Mouse (Mus musculus) heart, embryonic 16.5 days (tissue): ENCODE measurements around the gene Gpat2. TPM values are rescaled to one million over a fixed set of nuclear protein-coding genes. Genes with fewer than 3 reads are reported as not detected.

Experiments used
- ATAC-seq: fragments of 200-750 bp; cut with Nextera tagmentation; replicated peaks from 2 replicates; pipeline ENCODE4 v1.8.0; 2017; ENCODE audit warnings: moderate number of reproducible peaks; ENCODE audit not compliant: insufficient read depth, low FRiP score; ENCODE audit errors: extremely low read depth
- H3K27ac ChIP-seq: fragments of 300-500 bp; sonication (generic); 2 replicates; pipeline ENCODE4 v1.5.1; 2014; ENCODE audit warnings: mild to moderate bottlenecking, low read length, control low read depth, moderate library complexity
- H3K27me3 ChIP-seq: fragments of 300-500 bp; sonication (generic); 2 replicates; pipeline ENCODE4 v1.6.1; 2014; ENCODE audit warnings: low read length, mixed read lengths; ENCODE audit not compliant: control insufficient read depth, insufficient read depth
- H3K36me3 ChIP-seq: fragments of 300-500 bp; sonication (generic); 2 replicates; pipeline ENCODE4 v1.6.1; 2014; ENCODE audit not compliant: control insufficient read depth, insufficient read depth
- H3K4me1 ChIP-seq: fragments of 300-500 bp; sonication (generic); 2 replicates; pipeline ENCODE4 v1.6.1; 2014; ENCODE audit warnings: low read length, mixed read lengths; ENCODE audit not compliant: control insufficient read depth, insufficient read depth
- H3K4me2 ChIP-seq: fragments of 300-500 bp; sonication (generic); 2 replicates; pipeline ENCODE4 v1.6.1; 2014; ENCODE audit warnings: low read depth, mild to moderate bottlenecking, control low read depth, low read length
- H3K4me3 ChIP-seq: fragments of 300-500 bp; sonication (generic); 2 replicates; pipeline ENCODE4 v1.5.1; 2014; ENCODE audit warnings: mild to moderate bottlenecking, control low read depth, low read length
- H3K9ac ChIP-seq: fragments of 300-500 bp; sonication (generic); 2 replicates; pipeline ENCODE4 v1.6.1; 2014; ENCODE audit warnings: low read length, control low read depth
- H3K9me3 ChIP-seq: fragments of 300-500 bp; sonication (generic); replicated peaks from 2 replicates; pipeline ENCODE4 v1.6.1; 2016; ENCODE audit warnings: low read length; ENCODE audit not compliant: control insufficient read depth
- WGBS: fragments of 180-500 bp; shearing (Covaris S2); extraction: QIAGEN DNeasy Blood & Tissue Kit; methylation state at CpG from one replicate; pipeline ENCODE4 v1.1.7; 2014; 5-methylcytosine and 5-hydroxymethylcytosine counted together
- polyA plus RNA-seq: library from polyadenylated mRNA; unstranded; fragments of >200 nt; fragmentation: Nextera tagmentation; extraction: Ambion mirVana; gene quantifications from 2 replicates; pipeline ENCODE4 v1.2.1, GENCODE M21; 2015

The Gpat2 gene
- polyA plus RNA-seq, 1 experiment from 2014 or later: 0.35 TPM

- Histone ChIP-seq H3K4me3 (no peak overlapping the region), H3K4me1 (peaks cover 5% of the 10 kb centered on the region), H3K27me3 (no peaks in the 10 kb centered on the region), H3K4me2 (no peak overlapping the region), H3K27ac (no peak overlapping the region), H3K9me3 (no peaks in the 10 kb centered on the region), H3K9ac (no peak overlapping the region), H3K36me3 (no peaks in the 10 kb centered on the region)
- whole genome bisulfite sequencing: 77% methylated on average over 4 of the region's 4 CpGs
- ATAC-seq: no peak
Measured at GRCm38 (mm10) chr2:127390846-127391245, 34.2 kb upstream of the Gpat2 start.

GRCm38 (mm10) chr2:127391323-127391722 lies 33.7 kb upstream of the Gpat2 start:
- H3K9me3 ChIP-seq: no peaks in the 10 kb centered on the region
- H3K4me2 ChIP-seq: no peak overlapping the region
- 37% methylated on average over 3 of the region's 3 CpGs for WGBS
- H3K36me3 ChIP-seq: no peaks in the 10 kb centered on the region
- no peak overlapping the region for H3K9ac ChIP-seq
- H3K4me3 ChIP-seq: no peak overlapping the region
- H3K27ac ChIP-seq: no peak overlapping the region
- no peak for ATAC-seq
- peaks cover 9% of the 10 kb centered on the region for H3K4me1 ChIP-seq
- H3K27me3 ChIP-seq: no peaks in the 10 kb centered on the region

GRCm38 (mm10) chr2:127394606-127395161 lies 30.3 kb upstream of the Gpat2 start:
- no peaks in the 10 kb centered on the region for H3K9me3 ChIP-seq
- peaks cover 13% of the 10 kb centered on the region for H3K4me1 ChIP-seq
- WGBS: 61% methylated on average over 5 of the region's 5 CpGs
- no peaks in the 10 kb centered on the region for H3K36me3 ChIP-seq
- no peak overlapping the region for H3K9ac ChIP-seq
- H3K27me3 ChIP-seq: no peaks in the 10 kb centered on the region
- ATAC-seq: no peak
- no peak overlapping the region for H3K4me2 ChIP-seq
- no peak overlapping the region for H3K27ac ChIP-seq
- no peak overlapping the region for H3K4me3 ChIP-seq

- Histone ChIP-seq H3K4me2 (no peak overlapping the region), H3K9ac (no peak overlapping the region), H3K27me3 (no peaks in the 10 kb centered on the region), H3K9me3 (no peaks in the 10 kb centered on the region), H3K4me3 (no peak overlapping the region), H3K36me3 (no peaks in the 10 kb centered on the region), H3K4me1 (peaks cover 13% of the 10 kb centered on the region), H3K27ac (no peak overlapping the region)
- no peak for ATAC-seq
- 85% methylated on average over 7 of the region's 7 CpGs for WGBS
Measured at GRCm38 (mm10) chr2:127398738-127399137, 26.3 kb upstream of the Gpat2 start.

- H3K27me3 ChIP-seq: no peaks in the 10 kb centered on the region
- H3K27ac ChIP-seq: peak overlapping the region; percentile 73
- 39% methylated on average over 6 of the region's 6 CpGs for WGBS
- peak; percentile 85 for ATAC-seq
- H3K9me3 ChIP-seq: no peaks in the 10 kb centered on the region
- no peak overlapping the region for H3K4me3 ChIP-seq
- no peaks in the 10 kb centered on the region for H3K36me3 ChIP-seq
- no peak overlapping the region for H3K9ac ChIP-seq
- no peak overlapping the region for H3K4me2 ChIP-seq
- H3K4me1 ChIP-seq: peaks cover 14% of the 10 kb centered on the region
Measured at GRCm38 (mm10) chr2:127411126-127411525, 13.9 kb upstream of the Gpat2 start.

- no peaks in the 10 kb centered on the region for H3K9me3 ChIP-seq
- no peak overlapping the region for H3K4me2 ChIP-seq
- H3K4me3 ChIP-seq: no peak overlapping the region
- WGBS: 67% methylated on average over 10 of the region's 10 CpGs
- peaks cover 7% of the 10 kb centered on the region for H3K4me1 ChIP-seq
- H3K27me3 ChIP-seq: no peaks in the 10 kb centered on the region
- no peak overlapping the region for H3K9ac ChIP-seq
- no peaks in the 10 kb centered on the region for H3K36me3 ChIP-seq
- H3K27ac ChIP-seq: no peak overlapping the region
- no peak for ATAC-seq
Measured at GRCm38 (mm10) chr2:127415806-127416205, 9.2 kb upstream of the Gpat2 start.

GRCm38 (mm10) chr2:127416706-127417105 lies 8.3 kb upstream of the Gpat2 start:
- ATAC-seq: no peak
- Histone ChIP-seq H3K4me2 (no peak overlapping the region), H3K27me3 (no peaks in the 10 kb centered on the region), H3K4me1 (no peaks in the 10 kb centered on the region), H3K9ac (no peak overlapping the region), H3K4me3 (no peak overlapping the region), H3K27ac (no peak overlapping the region), H3K36me3 (no peaks in the 10 kb centered on the region), H3K9me3 (no peaks in the 10 kb centered on the region)
- WGBS: 54% methylated on average over 3 of the region's 3 CpGs

- Histone ChIP-seq H3K27ac (no peak overlapping the region), H3K36me3 (no peaks in the 10 kb centered on the region), H3K4me3 (no peak overlapping the region), H3K4me1 (no peaks in the 10 kb centered on the region), H3K4me2 (no peak overlapping the region), H3K9ac (no peak overlapping the region), H3K27me3 (no peaks in the 10 kb centered on the region), H3K9me3 (no peaks in the 10 kb centered on the region)
- WGBS: 60% methylated on average over 10 of the region's 10 CpGs
- ATAC-seq: no peak
Measured at GRCm38 (mm10) chr2:127418266-127418970, 6.6 kb upstream of the Gpat2 start.

GRCm38 (mm10) chr2:127430238-127430637 lies 5.2 kb downstream of the Gpat2 start:
- no peaks in the 10 kb centered on the region for H3K9me3 ChIP-seq
- WGBS: 9% methylated on average over 3 of the region's 3 CpGs
- no peak overlapping the region for H3K4me2 ChIP-seq
- no peak overlapping the region for H3K9ac ChIP-seq
- H3K27me3 ChIP-seq: no peaks in the 10 kb centered on the region
- no peaks in the 10 kb centered on the region for H3K36me3 ChIP-seq
- no peaks in the 10 kb centered on the region for H3K4me1 ChIP-seq
- H3K27ac ChIP-seq: no peak overlapping the region
- ATAC-seq: no peak
- H3K4me3 ChIP-seq: no peak overlapping the region
